Mouse (Mus musculus) frontal cortex, adult (tissue): ENCODE measurements around the gene Vamp9.

Experiments
- ATAC-seq: cut with Nextera tagmentation; 2 replicates; pipeline ENCODE4 v1.9.2; 2017; ENCODE audit warnings: mild to moderate bottlenecking, moderate library complexity, mixed read lengths; ENCODE audit not compliant: low TSS enrichment

Vamp9 gene

DNA sequence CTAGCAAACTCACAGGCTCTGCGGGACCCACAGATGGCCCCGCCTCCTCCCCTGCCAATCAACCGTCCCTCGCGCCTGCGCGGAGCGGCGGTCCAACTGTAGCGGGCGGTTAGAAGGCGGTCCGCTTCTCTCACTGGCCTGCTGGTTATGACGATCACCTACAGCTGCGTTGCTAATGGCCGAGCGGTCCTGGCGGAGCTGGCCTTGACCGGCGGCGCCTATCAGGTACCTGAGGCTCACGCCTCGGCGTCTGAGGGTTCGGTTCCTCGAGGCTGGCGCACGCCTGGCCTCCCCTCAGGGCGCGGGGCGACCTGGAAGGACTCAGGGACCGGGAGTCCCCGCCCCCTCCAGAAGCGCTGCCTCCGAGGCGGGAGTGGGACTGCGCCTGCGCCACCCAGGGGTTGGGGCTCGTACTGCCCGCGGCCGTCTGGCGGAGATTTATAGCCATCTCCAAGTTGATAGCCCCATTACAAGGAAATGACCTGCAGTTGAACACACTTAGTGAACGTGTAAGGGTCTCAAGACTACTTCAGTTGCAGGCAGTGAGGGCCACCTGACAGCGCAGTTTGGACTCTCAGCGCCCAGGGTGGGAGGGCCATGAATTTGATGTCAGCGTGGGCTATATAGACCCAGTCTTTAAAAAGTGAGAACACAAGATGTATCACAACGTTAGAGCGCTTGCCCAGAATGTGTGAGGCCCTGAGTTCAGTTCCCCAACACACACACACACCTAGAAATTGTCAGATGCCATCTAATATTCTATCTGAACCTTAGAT is at the start of gene Vamp9:
Vamp9 (plus strand) TSS at position 74 of the 776 bp plus-strand sequence.
- ATAC-seq = peak; percentile 100

DNA sequence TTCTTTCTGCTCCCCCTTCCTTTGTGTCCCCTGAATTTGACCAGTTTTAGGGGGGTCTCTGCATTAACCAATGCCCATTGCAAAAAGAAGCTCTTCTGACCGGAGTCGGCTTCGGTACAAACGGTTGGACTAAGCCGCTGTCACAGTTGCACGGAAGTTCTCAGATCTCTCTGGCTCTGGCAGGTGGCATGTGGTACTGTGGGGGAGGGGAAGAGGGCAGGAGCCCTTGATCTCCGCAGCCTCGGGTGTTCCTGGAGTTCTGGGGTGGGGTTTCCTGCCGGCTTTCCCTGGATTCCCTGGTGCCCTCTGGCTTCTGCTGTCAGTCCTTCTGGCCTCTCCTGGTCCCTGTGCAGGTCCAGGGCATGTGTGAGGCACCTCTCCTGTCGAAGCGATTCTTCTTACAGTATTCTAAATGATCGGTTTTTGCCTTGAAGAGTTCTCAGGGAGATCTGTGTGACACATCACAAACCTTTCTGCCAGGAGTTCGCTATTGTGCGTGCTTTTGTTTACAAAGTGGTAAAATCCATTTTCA is 48.9 kb upstream of the Vamp9 start:
- no peak for ATAC-seq

DNA sequence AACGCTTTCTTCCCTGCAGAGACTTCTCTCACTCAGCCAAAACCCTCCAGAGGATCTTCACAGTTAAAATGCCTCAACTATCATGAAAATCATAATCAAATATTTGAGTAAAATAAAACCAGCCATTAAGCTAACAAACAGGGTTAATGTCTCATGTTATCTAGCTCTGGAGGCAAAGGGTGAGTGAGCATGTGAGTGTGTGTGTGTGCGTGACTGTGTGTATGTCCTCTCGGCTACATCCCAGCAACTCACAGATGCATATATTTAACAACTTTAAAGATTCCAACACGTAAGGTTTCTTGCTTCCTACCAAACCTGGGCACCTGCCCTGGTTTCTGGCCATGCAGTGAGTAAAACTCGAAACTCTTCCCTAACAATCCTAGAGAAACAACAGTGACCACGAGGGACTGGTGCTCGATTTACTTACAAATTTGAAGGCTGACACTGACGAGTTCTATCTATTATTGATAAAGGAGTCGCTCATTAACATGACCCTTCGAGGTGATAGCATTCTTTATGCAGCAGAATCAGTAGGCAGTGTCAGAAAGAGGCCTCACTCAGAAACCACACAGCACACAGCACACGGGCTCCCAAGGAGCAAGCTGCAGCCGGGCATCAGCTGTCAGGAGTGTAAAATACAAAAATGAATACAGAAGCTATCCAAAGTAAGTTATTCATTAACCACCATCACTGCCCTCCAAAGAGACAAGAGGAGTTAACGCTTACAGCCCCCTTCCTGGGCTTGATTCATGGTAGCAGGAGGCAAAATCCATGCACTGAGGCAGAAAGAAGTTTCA is 46.2 kb upstream of the Vamp9 start:
- ATAC-seq = no peak

DNA sequence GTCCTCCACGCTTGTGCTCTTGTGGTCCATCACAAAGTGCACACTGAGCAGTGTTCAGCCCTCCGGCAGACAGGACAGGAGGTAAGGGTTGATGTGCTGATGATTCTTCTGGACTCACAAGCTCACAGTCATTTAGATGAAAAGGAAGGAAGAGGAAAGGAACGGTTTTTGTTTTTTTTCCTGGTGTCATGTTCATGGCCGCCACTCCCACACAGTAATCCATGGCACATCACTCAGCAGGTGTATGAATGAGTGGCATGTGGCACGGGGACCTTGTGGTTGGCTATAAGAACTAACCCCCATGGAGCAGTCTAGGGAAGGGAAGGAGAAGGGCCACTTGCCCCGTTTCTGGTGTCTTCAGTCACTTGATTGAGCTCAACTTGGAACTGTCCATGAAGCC is 44.2 kb upstream of the Vamp9 start:
- ATAC-seq = no peak

DNA sequence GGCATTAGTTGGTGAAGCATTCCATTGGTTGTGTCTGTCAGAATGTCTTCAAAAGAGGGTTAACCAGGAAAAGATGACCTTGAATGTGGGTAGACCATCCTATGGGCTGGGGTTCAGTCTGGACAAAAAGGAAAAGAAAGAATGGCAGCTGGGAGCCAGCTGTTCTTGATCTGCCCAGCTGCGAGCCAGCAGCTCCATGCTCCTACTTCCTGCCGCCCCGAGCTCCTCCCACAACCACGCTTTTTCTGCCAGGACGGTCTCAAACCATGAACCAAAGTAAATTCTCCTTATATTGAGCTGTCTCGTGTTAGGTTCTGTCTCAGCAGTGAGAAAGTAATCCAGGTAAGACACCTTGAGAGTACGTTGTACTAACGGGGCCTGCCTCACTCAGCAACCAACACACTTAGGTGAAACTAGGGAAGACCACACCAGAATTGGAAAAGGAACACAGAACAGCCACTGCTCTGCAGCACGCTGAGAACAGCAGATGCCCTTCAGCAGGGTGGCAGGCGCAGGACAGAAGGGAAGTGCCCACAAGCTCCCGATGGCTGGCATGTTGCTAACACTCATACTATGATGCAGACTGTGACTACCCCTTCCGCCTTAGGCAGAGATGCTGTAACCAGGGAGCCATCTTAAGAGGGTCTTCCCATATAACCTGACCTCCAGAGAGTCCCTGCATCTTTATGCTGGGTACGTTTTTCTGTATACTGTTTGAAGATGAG is 42.2 kb upstream of the Vamp9 start:
- no peak for ATAC-seq

DNA sequence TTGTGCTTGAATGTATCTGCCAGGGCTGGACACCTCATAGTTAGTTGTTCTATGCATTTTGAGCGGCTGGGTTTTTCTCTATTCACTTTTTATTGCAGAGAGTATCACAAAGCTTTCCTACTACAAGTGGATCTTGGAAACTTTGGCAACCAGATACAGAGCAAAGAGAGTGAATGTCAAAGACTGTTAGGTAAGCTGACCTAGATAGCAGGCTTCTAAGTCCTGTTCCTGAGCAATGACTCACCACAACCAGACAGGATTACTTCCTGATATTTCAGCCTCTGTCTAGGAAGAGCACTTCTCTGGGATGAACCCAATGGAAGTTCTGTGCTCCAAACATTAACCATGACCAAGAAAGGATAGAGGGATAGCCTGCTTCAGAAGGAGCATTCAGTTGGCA is 40.3 kb upstream of the Vamp9 start:
- peak; percentile 91 for ATAC-seq

DNA sequence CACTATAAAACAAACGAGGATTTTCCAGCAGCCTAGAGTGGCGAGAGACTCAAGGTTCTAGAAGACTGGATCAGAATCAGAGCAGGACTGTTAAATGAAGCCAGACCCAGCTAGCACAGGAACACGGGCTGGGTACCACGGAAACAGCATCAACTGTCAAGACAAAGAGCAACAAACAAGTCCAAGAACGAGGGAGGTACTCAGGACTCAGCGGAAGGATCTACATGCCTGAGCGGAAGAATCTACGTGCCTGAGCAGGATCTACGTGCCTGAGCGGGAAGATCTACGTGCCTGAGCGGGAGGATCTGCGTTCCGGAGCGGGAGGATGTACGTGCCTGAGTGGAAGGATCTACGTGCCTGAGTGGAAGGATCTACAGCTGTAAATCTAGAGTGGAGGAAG is 37.8 kb upstream of the Vamp9 start:
- no peak for ATAC-seq

DNA sequence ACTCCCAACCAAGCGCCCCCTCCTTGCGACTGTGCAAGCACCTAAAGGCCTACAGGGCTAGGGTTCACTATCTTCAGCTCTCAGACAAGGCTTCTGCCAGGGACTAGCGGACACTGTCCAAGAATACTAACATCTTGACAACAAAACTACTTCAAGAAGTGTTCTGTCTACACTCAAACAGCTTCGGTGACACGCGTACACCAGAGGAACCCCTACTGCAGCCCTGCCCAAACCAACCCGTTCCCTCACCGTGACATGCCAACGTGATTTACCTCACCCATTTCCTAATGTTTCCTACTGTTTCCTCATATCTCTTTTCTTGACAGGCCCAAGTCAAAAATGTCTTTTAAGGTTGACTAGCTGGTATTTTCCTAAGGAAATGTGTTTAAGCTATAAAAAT is 37.1 kb upstream of the Vamp9 start:
- no peak for ATAC-seq

DNA sequence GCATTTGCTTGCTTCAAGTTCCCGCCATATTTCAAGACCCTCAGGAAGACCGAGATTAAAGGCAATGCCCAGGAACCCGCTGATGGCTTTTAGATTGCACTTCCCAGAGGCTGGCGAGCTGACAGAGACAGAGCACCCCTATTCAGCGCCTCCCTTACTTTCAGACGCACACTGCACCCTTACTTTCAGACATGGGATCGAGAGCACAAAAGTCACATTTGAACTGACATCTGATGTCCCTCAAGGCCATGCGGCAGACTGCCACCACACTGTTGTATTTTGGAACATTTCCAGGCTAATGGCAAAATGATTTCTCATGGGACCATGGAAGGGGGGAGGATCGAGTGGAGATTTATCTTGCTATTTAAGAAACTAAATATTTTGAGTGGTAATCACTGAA is 28.5 kb upstream of the Vamp9 start:
- ATAC-seq = no peak

DNA sequence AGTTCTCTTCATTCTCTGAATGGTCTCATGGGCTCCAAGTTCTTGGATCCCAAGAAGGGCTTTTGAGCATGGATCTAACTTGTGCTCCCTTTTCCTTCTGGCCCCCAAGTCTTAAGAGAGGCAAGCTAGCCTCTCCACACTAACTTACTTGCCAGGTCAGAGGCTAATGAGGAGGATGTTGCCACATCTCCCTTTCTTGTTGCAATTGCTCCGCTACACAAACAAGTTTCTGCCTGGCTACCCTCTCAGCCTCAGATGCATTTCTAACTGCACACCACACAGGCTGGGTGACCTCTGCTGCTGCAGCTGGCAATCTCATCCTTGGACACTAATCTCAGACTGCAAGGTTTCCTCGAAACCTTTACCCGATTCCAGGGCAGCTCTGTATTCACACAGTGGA is 23.6 kb upstream of the Vamp9 start:
- ATAC-seq = no peak

DNA sequence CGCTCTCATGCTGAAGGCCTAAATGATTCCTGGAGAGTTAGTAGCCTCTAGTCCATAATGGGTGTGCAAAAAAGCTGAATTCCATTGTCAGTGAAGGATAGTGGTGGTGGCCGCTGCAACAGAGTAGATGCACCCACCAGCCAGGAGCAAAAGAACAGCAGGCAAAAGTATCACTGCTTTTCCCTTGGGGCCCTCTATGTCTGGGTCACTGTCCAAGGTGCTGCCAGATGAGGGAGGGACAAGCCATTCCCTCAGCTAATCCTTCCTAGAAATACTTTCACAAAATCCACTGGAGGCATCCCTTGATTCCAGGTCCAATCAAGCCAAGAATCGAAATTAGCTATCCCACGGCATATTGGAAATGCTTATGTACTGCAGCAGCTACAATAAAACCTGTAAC is 22.0 kb upstream of the Vamp9 start:
- no peak for ATAC-seq

DNA sequence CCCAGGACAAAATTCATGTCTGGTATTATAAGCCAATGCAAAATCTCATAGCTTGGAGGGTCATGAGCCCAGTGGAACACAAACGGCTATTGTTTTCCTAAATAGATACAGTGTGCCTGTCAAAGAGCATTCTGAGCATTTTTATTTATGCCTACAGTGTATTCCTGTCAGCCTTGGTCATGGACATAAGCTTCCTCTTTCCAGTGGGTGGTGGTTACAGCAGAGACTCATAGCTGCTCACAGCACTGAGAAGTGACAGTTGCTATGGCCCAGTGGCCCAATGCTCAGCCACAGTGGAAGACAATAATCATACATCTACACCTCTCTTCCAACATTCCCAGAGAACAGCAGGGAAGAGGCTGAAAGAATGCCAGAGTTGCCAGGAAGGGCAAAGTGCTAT is 18.9 kb upstream of the Vamp9 start:
- ATAC-seq = no peak

DNA sequence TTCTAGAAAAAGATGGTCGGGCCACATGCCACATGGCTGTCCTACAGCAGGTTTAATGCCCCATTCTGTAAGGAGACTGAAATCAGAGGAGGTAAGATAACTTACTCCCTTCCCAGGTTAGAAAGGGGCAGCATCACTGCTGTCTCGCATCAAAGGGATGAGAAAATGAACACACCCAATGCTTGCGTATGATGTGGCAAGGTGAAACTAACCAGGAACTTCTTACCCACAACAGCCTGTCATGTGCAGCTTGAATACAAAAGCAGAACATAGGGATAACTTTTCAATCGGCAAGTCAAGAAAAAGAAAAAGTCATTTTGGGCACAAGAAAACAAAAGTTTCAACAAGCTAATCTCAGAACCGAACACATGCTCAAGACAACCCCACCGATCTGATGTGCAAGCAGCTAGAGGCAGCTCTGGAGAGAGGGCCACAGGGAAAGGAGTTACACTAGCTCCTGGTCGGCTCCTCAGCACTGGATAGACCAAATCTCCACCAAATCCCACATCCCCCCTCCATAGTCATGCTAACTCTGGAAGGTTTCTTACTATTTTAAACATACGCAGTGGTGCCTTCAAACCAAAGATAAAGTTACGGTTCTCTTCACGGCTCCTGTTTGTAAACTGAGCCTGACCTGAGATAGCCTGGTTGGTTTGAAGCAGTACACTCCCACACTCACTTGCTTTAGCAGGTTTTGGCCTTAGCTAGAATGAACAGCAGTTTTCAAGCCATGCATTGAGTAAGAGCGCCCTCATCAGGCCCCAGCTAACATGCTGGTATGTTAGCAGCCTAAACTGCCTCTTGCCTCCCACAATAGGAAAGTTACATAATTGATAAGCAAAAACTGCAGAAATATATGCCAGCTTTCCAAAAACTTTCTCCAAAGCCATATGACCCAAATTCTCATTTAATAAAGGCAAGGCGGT is 14.3 kb upstream of the Vamp9 start:
- ATAC-seq = peak; percentile 99

DNA sequence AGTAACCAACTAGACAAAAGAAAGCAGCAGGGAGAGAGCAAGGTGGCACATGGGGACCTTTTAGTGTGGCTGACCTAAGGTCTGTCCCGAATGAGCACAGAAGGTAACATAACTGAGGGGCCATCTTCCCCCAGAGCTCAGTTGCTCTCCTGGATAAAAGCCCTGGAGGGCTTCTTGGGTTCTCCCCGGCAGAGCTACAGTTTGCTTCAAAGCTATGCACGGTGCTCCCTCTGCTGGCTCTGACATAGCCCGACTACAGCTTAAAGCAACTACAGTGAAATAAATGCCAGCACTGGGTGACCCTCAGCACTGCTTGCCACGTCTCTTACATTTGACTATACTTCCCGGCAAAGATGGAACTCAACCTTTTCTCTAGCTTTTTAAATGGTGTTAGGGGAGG is 6.0 kb upstream of the Vamp9 start:
- peak; percentile 97 for ATAC-seq

DNA sequence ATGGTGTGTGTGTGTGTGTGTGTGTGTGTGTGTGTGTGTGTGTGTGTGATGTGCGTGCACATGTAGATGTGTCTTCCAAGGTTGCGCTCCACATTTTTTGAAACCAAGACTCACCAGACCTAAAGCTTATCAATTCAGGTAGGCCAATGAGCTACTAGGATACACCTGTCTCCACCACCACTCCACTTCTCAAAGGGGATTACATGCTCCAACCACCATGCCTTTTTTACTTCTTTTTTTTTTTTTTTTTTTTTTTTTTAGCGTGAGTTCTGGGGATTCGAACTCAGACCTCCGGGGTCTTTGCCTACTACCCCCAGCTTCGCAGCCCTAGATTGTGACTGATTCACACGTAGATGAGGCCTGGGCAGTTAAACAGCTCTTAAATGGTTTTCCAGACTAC is 323 bp upstream of the Vamp9 start:
- no peak for ATAC-seq

DNA sequence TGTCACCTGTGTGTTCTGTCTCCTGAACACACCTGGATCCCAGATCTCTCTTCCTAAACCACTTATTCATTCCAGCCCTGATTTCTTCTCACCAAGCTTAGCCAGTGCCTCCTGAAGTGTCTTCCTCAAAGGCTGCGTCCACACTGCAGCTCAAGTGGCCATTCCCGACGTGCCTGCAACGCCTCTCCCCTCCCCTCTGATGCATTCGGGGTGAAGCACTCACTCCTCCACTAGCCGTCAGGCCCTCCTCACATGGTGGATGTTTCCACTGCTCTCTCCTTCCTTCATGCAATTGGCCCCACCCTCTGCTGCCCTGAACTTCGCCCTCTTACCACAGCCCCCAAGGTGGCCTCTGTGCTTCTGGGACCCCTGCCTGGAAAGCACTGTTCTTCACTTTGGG is 9.4 kb downstream of the Vamp9 start:
- ATAC-seq = no peak

DNA sequence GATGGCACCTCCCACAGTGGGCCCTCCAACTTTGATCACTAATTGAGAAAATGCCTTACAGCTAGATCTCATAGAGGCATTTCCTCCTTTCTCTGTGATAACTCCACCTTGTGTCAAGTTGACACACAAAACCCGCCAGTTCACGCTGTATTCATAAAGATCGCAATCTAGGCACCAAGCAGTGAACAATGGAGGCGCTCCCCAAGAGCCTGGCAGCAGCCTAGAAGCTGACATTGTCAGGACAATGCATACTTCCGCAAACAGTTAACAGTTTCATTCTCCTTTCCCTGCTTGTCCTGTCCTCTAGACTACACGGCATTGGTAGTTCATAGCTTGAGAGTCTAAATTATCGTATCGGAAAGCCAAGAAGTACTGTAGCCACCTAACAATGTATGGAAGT is 16.0 kb downstream of the Vamp9 start:
- ATAC-seq = no peak

DNA sequence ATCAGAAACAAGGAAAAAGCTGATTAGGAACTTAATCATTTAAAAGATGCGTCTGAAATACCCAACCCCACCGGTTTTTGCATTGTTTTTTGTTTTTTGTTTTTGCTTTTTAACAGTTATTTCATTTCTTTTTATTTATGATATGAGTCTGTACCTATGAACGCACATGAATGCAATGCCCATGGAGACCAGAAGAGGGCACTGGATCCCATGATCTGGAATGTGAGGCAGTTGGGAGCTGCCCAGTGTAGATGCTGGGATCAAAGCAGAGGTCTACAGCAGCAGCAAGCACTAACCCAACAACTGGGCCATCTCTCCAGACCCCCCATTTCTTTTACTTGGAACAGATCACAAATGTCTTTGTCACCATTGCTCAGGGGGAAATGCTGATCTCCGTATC is 21.9 kb downstream of the Vamp9 start:
- no peak for ATAC-seq

DNA sequence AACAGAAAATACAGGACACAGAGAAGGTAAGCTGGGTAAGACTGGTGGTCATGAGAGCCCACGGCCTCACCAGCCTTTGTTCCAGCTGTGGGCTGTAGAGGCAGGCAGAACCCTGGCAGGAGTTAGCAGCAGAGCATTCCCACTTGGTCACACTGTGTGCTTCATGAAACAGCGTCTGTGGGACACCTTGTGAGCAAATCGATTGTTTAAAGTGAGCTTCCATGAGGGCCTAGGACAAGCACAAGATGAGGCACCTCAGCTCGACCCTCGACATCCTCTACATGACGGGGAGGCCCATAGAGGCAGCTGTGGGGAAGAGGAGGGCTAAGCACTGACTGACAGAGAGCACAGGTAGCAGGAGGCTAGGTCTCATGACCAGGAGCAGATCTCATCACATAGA is 25.9 kb downstream of the Vamp9 start:
- ATAC-seq = no peak

DNA sequence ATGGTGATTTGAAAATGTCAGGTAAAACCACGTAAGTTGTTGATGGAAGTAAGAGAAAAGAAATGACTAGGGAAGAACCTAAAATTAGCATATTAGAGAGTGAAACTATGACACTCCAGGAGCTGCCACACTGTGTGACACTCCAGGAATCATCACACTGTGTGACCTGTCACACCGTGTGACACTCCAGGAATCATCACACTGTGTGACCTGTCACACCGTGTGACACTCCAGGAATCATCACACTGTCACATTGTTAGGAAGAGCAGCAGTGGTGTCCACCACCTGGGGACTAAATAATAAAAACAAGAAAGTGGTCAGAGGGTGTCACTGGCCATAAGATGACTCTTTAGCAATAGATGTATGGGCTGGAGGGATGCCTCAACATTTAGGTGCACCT is 33.4 kb downstream of the Vamp9 start:
- ATAC-seq = no peak

DNA sequence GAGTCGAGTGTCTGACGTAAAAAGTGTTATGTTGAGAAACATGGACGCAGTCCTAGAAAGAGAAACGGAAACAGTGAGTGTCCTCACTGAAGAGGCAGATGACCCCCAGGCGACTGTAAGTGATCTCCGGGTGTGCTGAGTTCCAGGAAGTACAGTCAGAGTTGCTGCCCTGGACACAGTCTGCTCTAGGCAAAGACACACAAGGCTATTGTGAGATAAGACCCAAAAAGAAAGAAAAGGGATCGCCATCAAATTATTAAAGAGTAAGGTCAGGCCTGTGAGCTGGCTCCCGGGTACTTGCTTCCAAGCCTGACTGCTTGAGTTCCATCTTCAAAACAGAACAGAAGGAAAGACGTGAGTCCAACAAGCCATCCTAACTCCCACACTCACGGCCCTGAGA is 35.2 kb downstream of the Vamp9 start:
- no peak for ATAC-seq
